Mouse (Mus musculus): ENCODE results near the gene Gm38394. TPM values are rescaled to one million over a fixed set of nuclear protein-coding genes. Genes with fewer than 3 reads are reported as not detected.

The Gm38394 gene
- polyA plus RNA-seq, 1 experiment from 2014 or later: 6.3 TPM

DNA sequence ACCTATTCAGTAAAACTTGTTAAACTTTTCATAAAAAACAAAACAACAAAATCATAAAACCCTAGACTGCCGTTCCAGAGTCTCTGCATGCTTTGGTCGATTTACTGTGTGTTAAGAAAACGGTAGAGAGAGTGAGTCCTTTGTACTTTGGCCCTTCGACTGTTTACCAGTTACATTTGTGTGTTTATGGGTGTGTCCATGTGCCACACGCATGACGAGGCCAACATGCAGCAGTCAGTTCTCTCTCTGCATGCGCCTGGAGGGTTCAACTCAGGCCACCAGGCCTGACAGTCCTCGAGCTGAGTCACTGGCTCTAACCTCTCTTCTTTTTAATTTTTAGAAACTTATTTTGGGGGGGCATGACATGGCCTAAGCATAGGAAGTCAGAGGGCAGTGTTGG, 42.8 kb downstream of the Gm38394 start:
- Histone ChIP-seq H3K36me3 (ENCODE audit: control insufficient read depth, insufficient read depth, low read length) (peaks cover 50% of the 10 kb centered on the region), H3K4me1 (ENCODE audit: control insufficient read depth, insufficient read depth, low read length) (no peaks in the 10 kb centered on the region), H3K4me2 (ENCODE audit: low read length) (no peak overlapping the region), H3K27ac (replicated peaks; ENCODE audit: low read depth, low read length) (no peak overlapping the region), H3K9me3 (ENCODE audit: control insufficient read depth, low read length) (no peaks in the 10 kb centered on the region), H3K4me3 (replicated peaks; ENCODE audit: low read depth, low read length) (no peak overlapping the region), H3K27me3 (ENCODE audit: control insufficient read depth, insufficient read depth, low read length) (no peaks in the 10 kb centered on the region), H3K9ac (replicated peaks; ENCODE audit: low read length) (no peak overlapping the region)
- ATAC-seq (ENCODE audit: low FRiP score, low TSS enrichment) (no peak), DNase-seq (no peak)
- 86% methylated on average over 8 of the region's 8 CpGs for WGBS

GRCm38 (mm10) chr1:133617908-133618307, 43.2 kb downstream of the Gm38394 start:
- peaks cover 46% of the 10 kb centered on the region for H3K36me3 ChIP-seq (ENCODE audit: control insufficient read depth, insufficient read depth, low read length)
- DNase-seq (no peak), ATAC-seq (ENCODE audit: low FRiP score, low TSS enrichment) (no peak)
- H3K4me1 ChIP-seq (ENCODE audit: control insufficient read depth, insufficient read depth, low read length): no peaks in the 10 kb centered on the region
- no peaks in the 10 kb centered on the region for H3K9me3 ChIP-seq (ENCODE audit: control insufficient read depth, low read length)
- H3K4me2 ChIP-seq (ENCODE audit: low read length): no peak overlapping the region
- no peaks in the 10 kb centered on the region for H3K27me3 ChIP-seq (ENCODE audit: control insufficient read depth, insufficient read depth, low read length)
- no peak overlapping the region for H3K4me3 ChIP-seq (replicated peaks; ENCODE audit: low read depth, low read length)
- H3K9ac ChIP-seq (replicated peaks; ENCODE audit: low read length): no peak overlapping the region
- no peak overlapping the region for H3K27ac ChIP-seq (replicated peaks; ENCODE audit: low read depth, low read length)
- 74% methylated on average over 2 of the region's 2 CpGs for WGBS

DNA sequence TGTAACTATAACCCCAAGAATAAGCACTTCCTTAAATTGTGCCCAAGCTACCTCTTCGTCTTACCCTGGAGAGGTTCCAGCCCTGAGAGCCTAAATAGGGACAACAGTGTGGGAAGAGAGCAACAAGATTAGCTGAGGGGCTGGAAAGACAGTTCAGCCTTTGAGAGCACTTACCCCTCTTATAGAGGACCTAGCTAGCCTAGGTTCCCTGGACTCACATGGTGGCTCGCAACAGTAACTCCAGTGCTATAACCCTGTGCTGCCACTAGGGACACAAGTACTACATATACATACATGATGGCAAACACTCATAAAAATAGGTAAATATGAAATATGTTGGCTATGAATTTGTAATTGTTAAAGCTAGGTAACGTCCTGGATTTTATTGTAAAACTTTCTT, 47.3 kb downstream of the Gm38394 start:
- Histone ChIP-seq H3K36me3 (ENCODE audit: control insufficient read depth, insufficient read depth, low read length) (peaks cover 13% of the 10 kb centered on the region), H3K4me1 (ENCODE audit: control insufficient read depth, insufficient read depth, low read length) (peaks cover 7% of the 10 kb centered on the region; the same call in 1 of the 2 replicates), H3K27ac (replicated peaks; ENCODE audit: low read depth, low read length) (no peak overlapping the region), H3K4me2 (ENCODE audit: low read length) (no peak overlapping the region), H3K9ac (replicated peaks; ENCODE audit: low read length) (no peak overlapping the region), H3K4me3 (replicated peaks; ENCODE audit: low read depth, low read length) (no peak overlapping the region), H3K9me3 (ENCODE audit: control insufficient read depth, low read length) (no peaks in the 10 kb centered on the region), H3K27me3 (ENCODE audit: control insufficient read depth, insufficient read depth, low read length) (no peaks in the 10 kb centered on the region)
- ATAC-seq (ENCODE audit: low FRiP score, low TSS enrichment): no peak
- peak; percentile 31 for DNase-seq
- 73% methylated on average over 3 of the region's 3 CpGs for WGBS

DNA sequence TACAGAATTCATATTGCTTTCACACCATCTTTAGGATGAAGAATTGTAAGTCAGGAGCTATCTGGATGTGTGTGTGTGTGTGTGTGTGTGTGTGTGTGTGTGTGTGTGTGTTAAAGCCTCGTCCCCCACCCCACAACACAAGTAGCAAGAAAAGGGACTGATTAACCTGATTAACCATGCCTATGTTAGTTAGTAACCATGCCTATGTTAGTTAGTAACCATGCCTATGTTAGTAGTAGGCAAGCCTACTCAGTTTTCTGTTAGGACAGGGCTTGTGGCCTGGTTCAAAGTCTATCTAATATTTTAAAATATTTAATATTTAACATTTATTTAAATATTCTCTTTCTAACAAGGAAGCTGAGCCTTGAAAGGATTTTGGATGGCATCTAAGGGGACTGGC, 49.7 kb downstream of the Gm38394 start:
- ATAC-seq (ENCODE audit: low FRiP score, low TSS enrichment) (no peak), DNase-seq (no peak)
- Histone ChIP-seq H3K4me2 (ENCODE audit: low read length) (no peak overlapping the region), H3K27ac (replicated peaks; ENCODE audit: low read depth, low read length) (no peak overlapping the region), H3K9me3 (ENCODE audit: control insufficient read depth, low read length) (no peaks in the 10 kb centered on the region), H3K9ac (replicated peaks; ENCODE audit: low read length) (no peak overlapping the region), H3K4me3 (replicated peaks; ENCODE audit: low read depth, low read length) (no peak overlapping the region), H3K36me3 (ENCODE audit: control insufficient read depth, insufficient read depth, low read length) (peaks cover 22% of the 10 kb centered on the region), H3K4me1 (ENCODE audit: control insufficient read depth, insufficient read depth, low read length) (peaks cover 7% of the 10 kb centered on the region; the same call in 1 of the 2 replicates), H3K27me3 (ENCODE audit: control insufficient read depth, insufficient read depth, low read length) (no peaks in the 10 kb centered on the region)
- WGBS: 76% methylated on average over 1 of the region's 1 CpGs

DNA sequence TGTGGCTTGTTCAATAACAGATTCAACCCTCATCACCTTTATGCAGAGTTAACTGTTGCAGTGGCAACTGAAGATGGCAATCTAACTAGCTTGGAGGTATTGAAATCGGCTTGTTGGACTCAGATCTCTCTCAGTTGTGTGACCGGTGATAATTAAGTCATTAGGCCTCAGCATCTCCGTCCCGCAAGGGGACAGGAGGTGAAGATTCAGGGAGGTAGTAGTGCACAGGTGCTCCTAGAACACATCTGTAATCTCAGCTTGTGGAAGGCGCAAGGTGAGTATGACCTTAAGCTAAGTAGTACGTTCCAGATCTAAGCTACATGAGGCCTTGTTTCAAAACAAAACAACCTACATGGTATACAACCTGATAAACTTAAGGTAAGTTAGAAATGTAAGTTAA, 50.5 kb downstream of the Gm38394 start:
- Histone ChIP-seq H3K4me2 (ENCODE audit: low read length) (no peak overlapping the region), H3K4me3 (replicated peaks; ENCODE audit: low read depth, low read length) (no peak overlapping the region)
- peak; percentile 1; the same call in 1 of the 2 replicates for ATAC-seq (ENCODE audit: low FRiP score, low TSS enrichment)

GRCm38 (mm10) chr1:133609771-133610502, 51.2 kb downstream of the Gm38394 start, which contains the start of gene Snrpe:
TSS of gene Snrpe (minus strand) at chr1:133610291.
- under 1% methylated on average over 73 of the region's 73 CpGs for WGBS
- Histone ChIP-seq H3K36me3 (ENCODE audit: control insufficient read depth, insufficient read depth, low read length) (peaks cover 37% of the 10 kb centered on the region), H3K27me3 (ENCODE audit: control insufficient read depth, insufficient read depth, low read length) (no peaks in the 10 kb centered on the region), H3K9ac (replicated peaks; ENCODE audit: low read length) (peak within 1 kb of the TSS; percentile 93), H3K9me3 (ENCODE audit: control insufficient read depth, low read length) (no peaks in the 10 kb centered on the region), H3K4me1 (ENCODE audit: control insufficient read depth, insufficient read depth, low read length) (peaks cover 7% of the 10 kb centered on the region; the same call in 1 of the 2 replicates), H3K4me3 (replicated peaks; ENCODE audit: low read depth, low read length) (peak within 1 kb of the TSS; percentile 96), H3K4me2 (ENCODE audit: low read length) (peak within 1 kb of the TSS; percentile 78), H3K27ac (replicated peaks; ENCODE audit: low read depth, low read length) (peak within 1 kb of the TSS; percentile 93)
- DNase-seq (peak; percentile 100), ATAC-seq (ENCODE audit: low FRiP score, low TSS enrichment) (peak; percentile 98)

More for the DNA sequence above, 50.5 kb downstream of the Gm38394 start:
- no peak overlapping the region; the same call in 1 of the 2 replicates for H3K9ac ChIP-seq (replicated peaks; ENCODE audit: low read length)
- WGBS: 53% methylated on average over 6 of the region's 6 CpGs
- no peak overlapping the region for H3K27ac ChIP-seq (replicated peaks; ENCODE audit: low read depth, low read length)
- DNase-seq: no peak
- no peaks in the 10 kb centered on the region for H3K9me3 ChIP-seq (ENCODE audit: control insufficient read depth, low read length)
- H3K36me3 ChIP-seq (ENCODE audit: control insufficient read depth, insufficient read depth, low read length): peaks cover 30% of the 10 kb centered on the region
- H3K27me3 ChIP-seq (ENCODE audit: control insufficient read depth, insufficient read depth, low read length): no peaks in the 10 kb centered on the region
- H3K4me1 ChIP-seq (ENCODE audit: control insufficient read depth, insufficient read depth, low read length): peaks cover 7% of the 10 kb centered on the region; the same call in 1 of the 2 replicates

- no peaks in the 10 kb centered on the region for H3K9me3 ChIP-seq (ENCODE audit: control insufficient read depth, low read length)
- no peaks in the 10 kb centered on the region for H3K27me3 ChIP-seq (ENCODE audit: control insufficient read depth, insufficient read depth, low read length)
- H3K9ac ChIP-seq (replicated peaks; ENCODE audit: low read length): no peak overlapping the region
- no peak overlapping the region for H3K4me3 ChIP-seq (replicated peaks; ENCODE audit: low read depth, low read length)
- ATAC-seq (ENCODE audit: low FRiP score, low TSS enrichment): no peak
- DNase-seq: no peak
- peaks cover 71% of the 10 kb centered on the region for H3K36me3 ChIP-seq (ENCODE audit: control insufficient read depth, insufficient read depth, low read length)
- 95% methylated on average over 4 of the region's 4 CpGs for WGBS
- H3K27ac ChIP-seq (replicated peaks; ENCODE audit: low read depth, low read length): no peak overlapping the region
- H3K4me1 ChIP-seq (ENCODE audit: control insufficient read depth, insufficient read depth, low read length): no peaks in the 10 kb centered on the region
- no peak overlapping the region for H3K4me2 ChIP-seq (ENCODE audit: low read length)
These were observed 57.9 kb downstream of the Gm38394 start for GRCm38 (mm10) chr1:133603174-133603573.

GRCm38 (mm10) chr1:133596298-133597007, 64.7 kb downstream of the Gm38394 start:
- H3K36me3 ChIP-seq (ENCODE audit: control insufficient read depth, insufficient read depth, low read length): peaks cover 4% of the 10 kb centered on the region
- H3K4me1 ChIP-seq (ENCODE audit: control insufficient read depth, insufficient read depth, low read length): 0 out of 2 replicates have a peak, but pooled peaks cover 5% of the 10 kb centered on the region
- DNase-seq: peak; percentile 86
- H3K9ac ChIP-seq (replicated peaks; ENCODE audit: low read length): no peak overlapping the region
- H3K27me3 ChIP-seq (ENCODE audit: control insufficient read depth, insufficient read depth, low read length): no peaks in the 10 kb centered on the region
- peak overlapping the region; percentile 15 for H3K27ac ChIP-seq (replicated peaks; ENCODE audit: low read depth, low read length)
- 3% methylated on average over 4 of the region's 4 CpGs for WGBS
- H3K4me2 ChIP-seq (ENCODE audit: low read length): no peak overlapping the region
- no peaks in the 10 kb centered on the region for H3K9me3 ChIP-seq (ENCODE audit: control insufficient read depth, low read length)
- peak; percentile 58; the same call in 1 of the 2 replicates for ATAC-seq (ENCODE audit: low FRiP score, low TSS enrichment)
- no peak overlapping the region for H3K4me3 ChIP-seq (replicated peaks; ENCODE audit: low read depth, low read length)

Data from midbrain, embryonic 14.5 days (tissue).